ENCODE assay signal across 9 mouse cellular contexts in genomic region chr11:54902333-54903323, GRCm38 (mm10). TPM values are rescaled to one million over a fixed set of nuclear protein-coding genes. Genes with fewer than 3 reads are reported as not detected.
DNase-seq lines count a peak whose midpoint lies in the region; ATAC-seq lines count a peak whose summit lies in the region.
"Had no signal": no experiment of that assay in that cellular context is flagged by ENCODE, and none has a peak within 500 bp of the region (broad histone marks: within the 10 kb centered on the region; RNA-seq: fewer than 3 reads in every experiment).

TSS of gene Gpx3 (plus strand) at chr11:54902453.

- H3K27me3 ChIP-seq in embryonic facial prominence, embryonic 14.5 days (replicated peaks; ENCODE audit: control insufficient read depth, insufficient read depth, low read length), result no peaks in the 10 kb centered on the region
- no peaks in the 10 kb centered on the region for H3K27me3 ChIP-seq in heart, embryonic 10.5 days (ENCODE audit: insufficient read depth, poor library complexity, severe bottlenecking)
- H3K27me3 ChIP-seq in kidney, embryonic 14.5 days (ENCODE audit: control insufficient read depth, insufficient read depth, low read length), result no peaks in the 10 kb centered on the region
- H3K27me3 ChIP-seq in liver, embryonic 12.5 days (replicated peaks), result peaks cover 26% of the 10 kb centered on the region
- H3K27me3 ChIP-seq: CH12.LX had no signal

- H3K4me2 ChIP-seq in embryonic facial prominence, embryonic 14.5 days (ENCODE audit: low read depth, low read length), result peak within 1 kb of the TSS; percentile 81
- H3K4me2 ChIP-seq in kidney, embryonic 14.5 days (replicated peaks; ENCODE audit: low read depth, low read length), result peak within 1 kb of the TSS; percentile 90
- H3K4me2 ChIP-seq in liver, embryonic 12.5 days, result peak within 1 kb of the TSS; percentile 66

- H3K4me3 ChIP-seq in embryonic facial prominence, embryonic 14.5 days (ENCODE audit: low read depth, low read length), result peak within 1 kb of the TSS; percentile 44
- H3K4me3 ChIP-seq in heart, embryonic 10.5 days, result peak within 1 kb of the TSS; percentile 68
- peak within 1 kb of the TSS; percentile 52 for H3K4me3 ChIP-seq in kidney, embryonic 14.5 days (ENCODE audit: low read length)
- peak within 1 kb of the TSS; percentile 42 for H3K4me3 ChIP-seq in liver, embryonic 12.5 days

- no peaks in the 10 kb centered on the region for H3K9me3 ChIP-seq in embryonic facial prominence, embryonic 14.5 days (ENCODE audit: control insufficient read depth, low read length)
- H3K9me3 ChIP-seq in heart, embryonic 10.5 days, result no peaks in the 10 kb centered on the region
- H3K9me3 ChIP-seq in kidney, embryonic 14.5 days (ENCODE audit: control insufficient read depth, low read length), result no peaks in the 10 kb centered on the region
- H3K9me3 ChIP-seq in liver, embryonic 12.5 days (replicated peaks), result no peaks in the 10 kb centered on the region

- peaks cover 6% of the 10 kb centered on the region; the same call in 1 of the 2 replicates for H3K4me1 ChIP-seq in embryonic facial prominence, embryonic 14.5 days (ENCODE audit: control insufficient read depth, insufficient read depth, low read length)
- H3K4me1 ChIP-seq in heart, embryonic 10.5 days, result peaks cover 51% of the 10 kb centered on the region
- H3K4me1 ChIP-seq in kidney, embryonic 14.5 days (ENCODE audit: control insufficient read depth, insufficient read depth, low read length), result peaks cover 8% of the 10 kb centered on the region; the same call in 1 of the 2 replicates
- peaks cover 28% of the 10 kb centered on the region for H3K4me1 ChIP-seq in liver, embryonic 12.5 days

- DNase-seq in thymus, postnatal 0 days (ENCODE audit: low spot score), result peak; percentile 26
- no peak for DNase-seq in thymus, adult 18-20 months
- peak; percentile 81 for DNase-seq in embryonic facial prominence, embryonic 14.5 days (ENCODE audit: low spot score)
- peak; percentile 93 for DNase-seq in heart, embryonic 10.5 days (ENCODE audit: low spot score)
- DNase-seq in neural tube, embryonic 10.5 days (ENCODE audit: extremely low spot score, low spot score), result peak; percentile 77
- peak; percentile 48 for DNase-seq in urinary bladder, postnatal 25 days (ENCODE audit: low spot score)

- H3K27ac ChIP-seq in embryonic facial prominence, embryonic 14.5 days (replicated peaks; ENCODE audit: low read depth, low read length), result no peak within 1 kb of the TSS
- peak within 1 kb of the TSS; percentile 84 for H3K27ac ChIP-seq in heart, embryonic 10.5 days
- H3K27ac ChIP-seq in kidney, embryonic 14.5 days (ENCODE audit: low read depth, low read length), result no peak within 1 kb of the TSS
- H3K27ac ChIP-seq in liver, embryonic 12.5 days, result no peak within 1 kb of the TSS

- peak within 1 kb of the TSS; percentile 54 for H3K9ac ChIP-seq in embryonic facial prominence, embryonic 14.5 days (ENCODE audit: low read depth, low read length)
- peak within 1 kb of the TSS; percentile 56 for H3K9ac ChIP-seq in kidney, embryonic 14.5 days (ENCODE audit: low read depth, low read length)
- H3K9ac ChIP-seq in liver, embryonic 12.5 days, result peak within 1 kb of the TSS; percentile 29; the same call in 1 of the 2 replicates

- H3K36me3 ChIP-seq in embryonic facial prominence, embryonic 14.5 days (ENCODE audit: control insufficient read depth, insufficient read depth, low read length), result no peaks in the 10 kb centered on the region
- peaks cover 15% of the 10 kb centered on the region for H3K36me3 ChIP-seq in heart, embryonic 10.5 days
- H3K36me3 ChIP-seq in kidney, embryonic 14.5 days (ENCODE audit: control insufficient read depth, insufficient read depth, low read length), result peaks cover under 1% of the 10 kb centered on the region; the same call in 1 of the 2 replicates
- no peaks in the 10 kb centered on the region for H3K36me3 ChIP-seq in liver, embryonic 12.5 days

- ATAC-seq in embryonic facial prominence, embryonic 14.5 days (ENCODE audit: low read depth), result peak; percentile 88
- ATAC-seq in kidney, embryonic 14.5 days (ENCODE audit: low FRiP score, low TSS enrichment), result peak; percentile 90
- ATAC-seq in liver, embryonic 12.5 days, result peak; percentile 56

- 15% methylated on average over 40 of the region's 45 CpGs for WGBS in embryonic facial prominence, embryonic 14.5 days
- WGBS in heart, embryonic 10.5 days, result 14% methylated on average over 45 of the region's 45 CpGs
- 16% methylated on average over 42 of the region's 45 CpGs for WGBS in kidney, embryonic 14.5 days
- WGBS in liver, embryonic 12.5 days (ENCODE audit: insufficient replicate concordance), result 15% methylated on average over 43 of the region's 45 CpGs

RNA-seq across cellular contexts. Expression of gene Gpx3, which starts in this region (rescaled TPM):
- 17.0 and 20.4 TPM in 2 replicates for polyA plus RNA-seq in thymus, postnatal 0 days (2015; fragmentation: Nextera tagmentation; extraction: Ambion mirVana)
- polyA plus RNA-seq in embryonic facial prominence, embryonic 14.5 days (2014; fragmentation: Nextera tagmentation; extraction: Ambion mirVana), result 67.7 and 89.8 TPM in 2 replicates
- polyA plus RNA-seq in heart, embryonic 10.5 days (2016; fragmentation: Nextera tagmentation; extraction: Ambion mirVana), result 1,153 and 1,643 TPM in 2 replicates
- polyA plus RNA-seq in kidney, embryonic 14.5 days (2014; fragmentation: Nextera tagmentation; extraction: Ambion mirVana), result 83.0 and 101 TPM in 2 replicates
- polyA plus RNA-seq in liver, embryonic 12.5 days (2016; fragmentation: Nextera tagmentation; extraction: Ambion mirVana), result 30.9 and 32.9 TPM in 2 replicates

Comparison
In these comparisons a context has a peak if more than half of its experiments do, and no peak if none do; other contexts are left out.
1. RNA of gene Gpx3 (polyA plus RNA-seq): 1,153 to 1,643 TPM in heart, embryonic 10.5 days; 83.0 to 101 TPM in kidney, embryonic 14.5 days, 67.7 to 89.8 TPM in embryonic facial prominence, embryonic 14.5 days, 30.9 to 32.9 TPM in liver, embryonic 12.5 days and 17.0 to 20.4 TPM in thymus, postnatal 0 days; every median in the first group is over 10 times any median in the second.
2. DNase-seq: peak in thymus, postnatal 0 days (single experiment), embryonic facial prominence, embryonic 14.5 days (single experiment), heart, embryonic 10.5 days (single experiment), neural tube, embryonic 10.5 days (single experiment) and urinary bladder, postnatal 25 days (single experiment); none in thymus, adult 18-20 months (0 of 2).
3. Peak in every context shown above with its lines, with median percentiles within 50 percentile points of each other: ATAC-seq, H3K4me2 ChIP-seq, H3K4me3 ChIP-seq and H3K9ac ChIP-seq.